Mouse (Mus musculus) kidney, embryonic 16.5 days (tissue): ENCODE measurements at regions not wholly inside any gene's neighbourhood (a gene's known extent, or its start where the extent isn't known, plus 50 kb on each side); places are given as distances from the start of the nearest gene placed in this dataset.

Experiments
- ATAC-seq: fragments of 200-750 bp; cut with Nextera tagmentation; 2 replicates; pipeline ENCODE4 v1.8.0; 2017; ENCODE audit warnings: moderate TSS enrichment; ENCODE audit not compliant: low FRiP score, low TSS enrichment
- H3K27ac ChIP-seq: fragments of 300-500 bp; sonication (generic); 2 replicates; pipeline ENCODE4 v1.5.1; 2014; ENCODE audit warnings: low read length
- H3K27me3 ChIP-seq: fragments of 300-500 bp; sonication (generic); 2 replicates; pipeline ENCODE4 v1.6.1; 2014; ENCODE audit warnings: low read length, control low read depth, mixed read lengths; ENCODE audit not compliant: insufficient read depth
- H3K36me3 ChIP-seq: fragments of 300-500 bp; sonication (generic); 2 replicates; pipeline ENCODE4 v1.6.1; 2014; ENCODE audit warnings: low read length, control low read depth, mixed read lengths; ENCODE audit not compliant: insufficient read depth
- H3K4me1 ChIP-seq: fragments of 300-500 bp; sonication (generic); 2 replicates; pipeline ENCODE4 v1.6.1; 2014; ENCODE audit warnings: low read length, control low read depth, mixed read lengths; ENCODE audit not compliant: insufficient read depth
- H3K4me2 ChIP-seq: fragments of 300-500 bp; sonication (generic); replicated peaks from 2 replicates; pipeline ENCODE4 v1.6.1; 2014; ENCODE audit warnings: low read depth, low read length
- H3K4me3 ChIP-seq: fragments of 300-500 bp; sonication (generic); 2 replicates; pipeline ENCODE4 v1.5.1; 2014; ENCODE audit warnings: mild to moderate bottlenecking, low read length
- H3K9ac ChIP-seq: fragments of 300-500 bp; sonication (generic); replicated peaks from 2 replicates; pipeline ENCODE4 v1.6.1; 2014; ENCODE audit warnings: low read length
- H3K9me3 ChIP-seq: fragments of 300-500 bp; sonication (generic); 2 replicates; pipeline ENCODE4 v1.6.1; 2016; ENCODE audit warnings: low read length, control low read depth
- WGBS: fragments of 180-500 bp; shearing (Covaris S2); extraction: QIAGEN DNeasy Blood & Tissue Kit; methylation state at CpG from one replicate; pipeline ENCODE4 v1.1.7; 2014; 5-methylcytosine and 5-hydroxymethylcytosine counted together

DNA sequence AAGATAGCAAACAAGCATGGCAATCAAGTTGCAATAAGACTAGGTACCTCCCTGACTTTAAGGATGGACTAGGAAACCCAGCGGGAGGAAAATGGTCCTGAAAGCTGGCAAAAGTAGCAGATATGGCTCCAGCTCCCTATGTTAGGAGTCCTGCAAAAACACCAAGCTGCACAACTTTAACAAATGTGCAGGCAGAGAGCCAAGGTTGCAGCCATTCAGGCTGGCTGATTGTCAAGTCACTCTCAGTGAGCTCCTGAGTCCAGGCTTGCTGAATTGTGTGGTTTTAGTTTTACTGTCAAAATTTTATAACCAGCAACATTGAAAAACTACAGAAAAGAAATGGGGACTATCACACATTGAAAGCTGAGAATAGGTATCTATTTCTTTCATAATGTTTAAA, 1122.8 kb upstream of the Slc10a2 start:
- 69% methylated on average over 1 of the region's 1 CpGs for WGBS
- no peaks in the 10 kb centered on the region for H3K27me3 ChIP-seq

GRCm38 (mm10) chr8:6225194-6225593, 1120.0 kb upstream of the Slc10a2 start:
- Histone ChIP-seq H3K4me2 (no peak overlapping the region), H3K27me3 (no peaks in the 10 kb centered on the region), H3K9ac (no peak overlapping the region), H3K27ac (no peak overlapping the region), H3K36me3 (no peaks in the 10 kb centered on the region), H3K4me1 (no peaks in the 10 kb centered on the region), H3K9me3 (no peaks in the 10 kb centered on the region), H3K4me3 (no peak overlapping the region)
- ATAC-seq: no peak
- 85% methylated on average over 1 of the region's 1 CpGs for WGBS

More for the DNA sequence above, 1122.8 kb upstream of the Slc10a2 start:
- H3K4me3 ChIP-seq: no peak overlapping the region
- H3K27ac ChIP-seq: no peak overlapping the region
- no peak overlapping the region for H3K4me2 ChIP-seq
- no peaks in the 10 kb centered on the region for H3K9me3 ChIP-seq
- H3K9ac ChIP-seq: no peak overlapping the region
- no peaks in the 10 kb centered on the region for H3K36me3 ChIP-seq
- H3K4me1 ChIP-seq: no peaks in the 10 kb centered on the region
- no peak for ATAC-seq

GRCm38 (mm10) chr8:6207617-6208349, 1102.6 kb upstream of the Slc10a2 start:
- ATAC-seq: no peak
- no peak overlapping the region for H3K4me3 ChIP-seq
- WGBS: 50% methylated on average over 2 of the region's 2 CpGs

DNA sequence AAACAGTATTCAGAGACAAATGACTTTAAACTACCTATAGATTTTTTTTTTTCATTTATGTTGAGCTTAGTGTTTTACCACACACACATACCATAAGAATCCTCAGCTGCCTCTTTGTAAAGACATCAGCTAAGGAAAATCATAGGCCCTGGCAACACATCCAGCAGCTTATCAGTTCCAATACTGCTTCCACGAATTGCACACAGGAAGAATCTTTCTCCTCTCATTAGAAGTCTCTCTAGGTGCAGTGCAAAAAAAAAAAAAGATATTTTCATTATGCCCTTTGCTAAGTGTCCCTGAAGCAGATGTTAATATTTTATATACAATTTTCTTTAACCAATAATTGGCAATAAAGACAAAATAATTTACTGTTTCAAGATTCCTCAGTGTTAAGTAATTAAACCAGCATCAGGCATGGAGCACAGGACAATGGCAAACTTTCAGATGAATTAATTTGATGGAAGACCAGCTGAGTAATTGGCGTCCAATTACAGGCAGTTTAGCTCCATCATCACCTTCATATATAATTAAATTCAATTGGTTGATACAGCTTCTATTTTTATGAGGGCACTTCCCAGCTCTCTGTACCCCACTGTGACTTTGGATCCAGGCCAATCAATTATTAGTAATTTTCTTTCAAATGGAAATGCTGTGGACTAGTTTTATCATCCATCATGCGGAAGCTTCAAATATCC, 1099.0 kb upstream of the Slc10a2 start:
- Histone ChIP-seq H3K27ac (no peak overlapping the region), H3K9me3 (no peaks in the 10 kb centered on the region), H3K4me3 (no peak overlapping the region), H3K9ac (no peak overlapping the region), H3K4me1 (no peaks in the 10 kb centered on the region), H3K36me3 (no peaks in the 10 kb centered on the region), H3K27me3 (no peaks in the 10 kb centered on the region), H3K4me2 (no peak overlapping the region)
- WGBS: 82% methylated on average over 3 of the region's 3 CpGs
- ATAC-seq: no peak

More at GRCm38 (mm10) chr8:6207617-6208349, 1102.6 kb upstream of the Slc10a2 start:
- Histone ChIP-seq H3K36me3 (no peaks in the 10 kb centered on the region), H3K27ac (no peak overlapping the region), H3K27me3 (no peaks in the 10 kb centered on the region), H3K4me1 (no peaks in the 10 kb centered on the region), H3K9me3 (no peaks in the 10 kb centered on the region), H3K9ac (no peak overlapping the region), H3K4me2 (no peak overlapping the region)

DNA sequence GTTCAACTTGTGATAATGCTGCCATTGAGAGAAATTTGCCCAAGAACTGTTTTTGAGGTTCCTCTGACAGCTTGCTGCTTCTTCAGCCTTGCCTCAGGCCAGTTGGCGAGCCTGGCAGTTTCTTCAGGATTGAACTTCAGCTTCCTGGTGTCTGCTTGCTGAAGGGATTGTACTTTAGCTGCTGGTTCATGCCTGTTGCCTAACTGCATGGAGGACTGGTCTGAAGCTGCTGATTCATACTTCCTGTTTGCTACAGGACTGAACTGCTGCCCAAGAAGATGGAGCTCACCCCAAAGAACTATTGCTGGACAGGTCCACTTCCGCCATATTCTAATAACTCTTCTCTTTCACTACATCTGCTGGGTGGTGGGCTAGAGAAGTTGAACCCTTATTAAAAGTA, 1086.3 kb upstream of the Slc10a2 start:
- Histone ChIP-seq H3K9me3 (no peaks in the 10 kb centered on the region), H3K4me1 (0 out of 2 replicates have a peak, but pooled peaks cover 3% of the 10 kb centered on the region), H3K4me3 (no peak overlapping the region), H3K9ac (no peak overlapping the region), H3K36me3 (no peaks in the 10 kb centered on the region), H3K4me2 (no peak overlapping the region), H3K27ac (no peak overlapping the region), H3K27me3 (no peaks in the 10 kb centered on the region)
- ATAC-seq: no peak
- WGBS: 88% methylated on average over 2 of the region's 2 CpGs

DNA sequence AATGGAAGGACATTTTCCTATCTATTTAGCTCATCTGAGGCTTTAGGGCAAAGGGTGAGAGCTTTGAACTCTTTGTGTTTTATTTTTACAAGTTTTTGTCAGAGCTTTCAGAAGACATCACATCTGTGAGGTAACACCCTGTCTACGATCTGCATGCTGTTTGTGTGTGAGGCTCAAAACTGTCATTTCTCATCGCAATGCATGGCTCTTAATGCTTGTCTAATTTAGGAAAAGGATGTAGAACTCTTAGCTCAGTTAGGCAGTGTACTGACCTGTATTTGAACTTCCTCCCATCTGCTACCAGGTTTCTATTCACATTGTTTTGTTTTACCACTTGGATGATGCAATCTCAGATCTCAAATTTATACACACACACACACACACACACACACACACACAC, 1083.3 kb upstream of the Slc10a2 start:
- Histone ChIP-seq H3K4me1 (0 out of 2 replicates have a peak, but pooled peaks cover 3% of the 10 kb centered on the region), H3K27ac (no peak overlapping the region)
- 43% methylated on average over 2 of the region's 2 CpGs for WGBS

GRCm38 (mm10) chr8:6186561-6186960, 1081.4 kb upstream of the Slc10a2 start:
- H3K9me3 ChIP-seq: no peaks in the 10 kb centered on the region
- H3K4me2 ChIP-seq: no peak overlapping the region
- 45% methylated on average over 1 of the region's 1 CpGs for WGBS
- no peak overlapping the region for H3K4me3 ChIP-seq
- no peak for ATAC-seq
- no peak overlapping the region for H3K27ac ChIP-seq
- no peaks in the 10 kb centered on the region for H3K27me3 ChIP-seq
- H3K4me1 ChIP-seq: 0 out of 2 replicates have a peak, but pooled peaks cover 3% of the 10 kb centered on the region
- H3K36me3 ChIP-seq: no peaks in the 10 kb centered on the region
- H3K9ac ChIP-seq: no peak overlapping the region

More for the DNA sequence above, 1083.3 kb upstream of the Slc10a2 start:
- no peaks in the 10 kb centered on the region for H3K9me3 ChIP-seq
- no peak overlapping the region for H3K4me2 ChIP-seq
- H3K4me3 ChIP-seq: no peak overlapping the region
- H3K36me3 ChIP-seq: no peaks in the 10 kb centered on the region
- ATAC-seq: peak; percentile 46; the same call in 1 of the 2 replicates
- H3K9ac ChIP-seq: no peak overlapping the region
- no peaks in the 10 kb centered on the region for H3K27me3 ChIP-seq

DNA sequence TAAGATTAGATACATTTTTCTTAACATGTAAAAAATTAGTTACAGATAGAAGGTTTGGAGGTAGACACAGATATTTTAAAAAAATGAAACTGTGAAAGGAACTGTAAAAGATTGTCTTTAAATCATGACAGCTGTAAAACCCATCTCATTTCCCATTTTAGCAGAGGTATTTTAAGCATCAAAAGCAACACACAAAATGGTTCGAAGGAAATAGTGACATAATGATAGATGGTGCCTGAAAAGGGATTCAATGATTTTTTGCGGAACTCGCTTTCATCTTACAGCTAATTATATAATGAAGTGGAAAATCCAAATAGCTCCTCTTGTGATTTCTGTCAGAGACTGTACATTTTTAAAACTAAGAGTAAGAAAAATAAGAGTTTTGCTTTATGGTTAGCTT, 1074.5 kb upstream of the Slc10a2 start:
- H3K4me2 ChIP-seq: no peak overlapping the region
- no peaks in the 10 kb centered on the region for H3K9me3 ChIP-seq
- ATAC-seq: no peak
- H3K4me1 ChIP-seq: no peaks in the 10 kb centered on the region
- WGBS: 58% methylated on average over 3 of the region's 3 CpGs
- no peak overlapping the region for H3K27ac ChIP-seq
- H3K4me3 ChIP-seq: no peak overlapping the region
- H3K9ac ChIP-seq: no peak overlapping the region
- H3K36me3 ChIP-seq: no peaks in the 10 kb centered on the region
- no peaks in the 10 kb centered on the region for H3K27me3 ChIP-seq

DNA sequence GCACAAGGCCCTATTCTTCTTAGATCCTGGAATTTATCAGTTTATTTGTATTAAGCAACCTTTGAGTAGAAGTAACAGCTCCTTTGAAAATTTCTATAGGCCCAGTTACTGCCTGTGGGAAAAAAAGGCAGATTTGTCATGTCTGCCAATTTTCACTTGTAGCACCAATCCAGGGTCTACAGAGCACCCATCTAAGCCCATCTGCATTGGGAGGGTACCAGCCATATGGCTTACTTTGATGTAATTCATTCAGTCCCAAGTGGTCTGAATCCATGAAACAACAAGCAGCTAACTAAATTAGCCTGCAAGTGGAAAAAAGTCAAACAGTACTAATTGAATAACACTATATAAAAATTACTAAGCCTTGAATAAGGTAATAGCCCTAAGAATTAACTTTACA, 1061.3 kb upstream of the Slc10a2 start:
- H3K27me3 ChIP-seq: no peaks in the 10 kb centered on the region
- H3K4me3 ChIP-seq: no peak overlapping the region
- no peaks in the 10 kb centered on the region for H3K36me3 ChIP-seq
- no peaks in the 10 kb centered on the region for H3K4me1 ChIP-seq
- no peak overlapping the region for H3K27ac ChIP-seq
- no peak for ATAC-seq
- no peaks in the 10 kb centered on the region for H3K9me3 ChIP-seq
- no peak overlapping the region for H3K9ac ChIP-seq
- H3K4me2 ChIP-seq: no peak overlapping the region

GRCm38 (mm10) chr8:6165230-6165629, 1060.1 kb upstream of the Slc10a2 start:
- ATAC-seq: no peak
- H3K4me2 ChIP-seq: no peak overlapping the region
- no peaks in the 10 kb centered on the region for H3K36me3 ChIP-seq
- H3K27ac ChIP-seq: no peak overlapping the region
- WGBS: 41% methylated on average over 3 of the region's 3 CpGs
- no peak overlapping the region for H3K4me3 ChIP-seq
- H3K27me3 ChIP-seq: no peaks in the 10 kb centered on the region
- H3K9me3 ChIP-seq: no peaks in the 10 kb centered on the region
- H3K4me1 ChIP-seq: no peaks in the 10 kb centered on the region
- no peak overlapping the region for H3K9ac ChIP-seq
